Mouse (Mus musculus) C3H10T1/2 (cell line): Measurements from ENCODE around the gene Fgf18. TPM values are rescaled to one million over a fixed set of nuclear protein-coding genes. Genes with fewer than 3 reads are reported as not detected.

Source experiments
- polyA plus RNA-seq, 2 experiments: library from polyadenylated mRNA; unstranded; fragments of >200 nt; fragmentation: generic; extraction: Trizol; gene quantifications; one replicate each; pipeline ENCODE4 v1.2.1; 2012; ENCODE audit warnings: missing spikeins in 2 of 2

The Fgf18 gene
- 1 to 10 TPM in 1 of 2 experiments, under 1 TPM in 1; 0.23 to 5.6 TPM for polyA plus RNA-seq

DNA sequence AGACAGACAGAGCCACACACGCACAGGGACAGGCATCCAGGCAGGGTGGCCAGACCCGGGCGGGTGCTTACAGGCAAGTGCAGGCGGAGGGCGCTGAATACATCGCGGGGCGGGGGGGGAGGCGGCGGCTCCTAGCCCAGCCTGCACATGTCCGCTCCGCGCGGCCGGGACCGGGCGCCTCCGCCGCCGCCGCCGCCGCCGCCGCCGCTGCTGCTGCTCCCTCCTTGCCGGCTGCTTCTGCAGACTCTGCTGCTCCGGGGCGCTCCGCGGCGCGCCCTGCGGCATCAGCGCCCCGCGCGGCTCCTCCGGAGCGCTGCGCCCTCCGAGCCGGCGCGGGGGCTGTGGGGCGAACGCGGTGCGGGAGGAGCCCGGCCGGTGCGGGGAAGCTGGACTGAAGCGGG lies at the start of gene Fgf18:
Fgf18 (minus strand) TSS at position 230 of the 401 bp plus-strand sequence.

DNA sequence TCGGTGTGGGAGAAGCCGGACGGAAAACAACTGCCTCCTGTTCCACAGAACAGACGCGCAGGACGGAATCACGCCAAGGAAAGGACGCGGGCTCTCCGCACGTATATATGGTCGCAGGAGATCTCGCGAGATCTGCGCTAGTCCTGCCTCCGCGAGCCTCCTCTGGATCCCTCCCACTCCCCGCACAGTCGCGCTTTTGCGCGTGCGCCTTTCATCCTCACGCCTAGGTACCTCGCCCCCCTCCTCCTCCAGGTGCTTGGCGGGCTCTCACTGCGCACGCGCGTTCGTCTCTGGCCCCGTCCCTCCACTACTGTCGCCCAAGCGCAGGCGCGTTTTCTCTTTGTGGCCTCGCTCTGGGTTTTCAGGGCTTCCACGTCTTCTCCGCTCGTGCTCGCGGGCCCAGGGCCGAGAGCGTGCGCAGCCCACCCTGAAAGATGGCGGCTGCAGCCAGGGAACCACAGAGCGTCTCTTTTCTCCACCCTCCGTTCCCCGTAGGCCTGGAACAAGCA lies 15.9 kb upstream of the Fgf18 start, which contains the start of gene Npm1:
Npm1 (minus strand) TSS at position 209 of the 509 bp plus-strand sequence.

Other genes with a start within 250 kb of the Fgf18 start
- 100 to 1,000 TPM in 1 of 2 experiments, 10 to 100 TPM in 1; 75.2 to 292 TPM for gene Npm1, start 15.8 kb upstream of the Fgf18 start, polyA plus RNA-seq
- not detected for gene Tlx3, start 56.2 kb upstream of the Fgf18 start, polyA plus RNA-seq
- gene Gm12117, start 129.3 kb upstream of the Fgf18 start, polyA plus RNA-seq, result not detected